Mouse (Mus musculus): ENCODE data around the gene Ybx3. TPM values are rescaled to one million over a fixed set of nuclear protein-coding genes. Genes with fewer than 3 reads are reported as not detected.

The Ybx3 gene
- polyA plus RNA-seq, 1 experiment from 2014 or later: 41.7 TPM

DNA sequence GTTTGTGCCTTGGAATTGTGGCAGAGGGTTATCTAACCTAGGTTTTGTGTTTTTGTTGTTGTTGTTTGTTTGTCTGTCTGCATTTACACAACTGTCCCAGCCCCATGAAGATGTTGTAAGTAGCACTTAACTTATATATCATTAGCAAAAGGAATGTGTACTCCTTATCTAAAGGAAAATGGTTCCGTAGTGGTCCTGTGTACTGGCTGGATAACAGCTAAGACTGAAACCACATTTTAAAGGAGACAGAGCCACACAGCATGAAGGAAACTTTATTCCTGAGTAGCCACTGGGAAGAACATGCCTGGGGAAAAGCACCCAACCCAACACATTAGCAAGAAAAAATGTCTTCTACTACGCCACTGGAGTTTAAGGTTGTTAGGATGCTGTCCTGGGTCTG, 28.7 kb downstream of the Ybx3 start:
- no peak for ATAC-seq (ENCODE audit: low read depth)

DNA sequence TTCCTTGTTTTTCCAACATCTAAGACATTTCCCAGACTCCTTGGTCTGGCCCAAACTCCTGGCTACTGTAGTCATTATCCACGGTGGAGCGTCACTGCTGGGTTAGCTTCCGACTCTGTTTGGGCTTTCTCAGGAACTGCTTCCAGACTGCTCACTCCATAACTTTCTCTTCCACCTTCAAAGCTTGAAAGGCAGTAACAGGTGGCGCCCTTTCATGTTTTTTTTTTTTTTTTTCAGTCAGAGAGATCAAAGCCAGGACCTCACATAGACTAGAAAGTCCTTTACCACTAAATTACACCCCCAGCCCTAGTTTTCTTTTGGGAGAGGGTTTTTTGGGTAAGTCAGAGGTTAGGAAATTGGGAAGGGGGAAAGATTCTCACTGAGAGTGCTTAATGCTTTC, 33.4 kb downstream of the Ybx3 start:
- WGBS (ENCODE audit: insufficient replicate concordance): 59% methylated on average over 4 of the region's 4 CpGs
- Histone ChIP-seq H3K9me3 (replicated peaks; ENCODE audit: control insufficient read depth, low read length) (no peaks in the 10 kb centered on the region), H3K27me3 (ENCODE audit: control insufficient read depth, insufficient read depth, low read depth, low read length) (peaks cover 26% of the 10 kb centered on the region), H3K4me3 (ENCODE audit: low read depth, low read length) (no peak overlapping the region), H3K9ac (ENCODE audit: low read depth, low read length) (no peak overlapping the region), H3K4me1 (ENCODE audit: control insufficient read depth, low read depth, low read length) (peaks cover 4% of the 10 kb centered on the region), H3K27ac (ENCODE audit: low read length) (no peak overlapping the region), H3K36me3 (ENCODE audit: control insufficient read depth, insufficient read depth) (no peaks in the 10 kb centered on the region), H3K4me2 (ENCODE audit: low read depth, low read length) (no peak overlapping the region)
- ATAC-seq (ENCODE audit: low read depth): no peak

More for the DNA sequence above, 28.7 kb downstream of the Ybx3 start:
- Histone ChIP-seq H3K9ac (ENCODE audit: low read depth, low read length) (no peak overlapping the region), H3K36me3 (ENCODE audit: control insufficient read depth, insufficient read depth) (peaks cover 4% of the 10 kb centered on the region; the same call in 1 of the 2 replicates), H3K27ac (ENCODE audit: low read length) (no peak overlapping the region), H3K4me1 (ENCODE audit: control insufficient read depth, low read depth, low read length) (peaks cover 13% of the 10 kb centered on the region), H3K4me3 (ENCODE audit: low read depth, low read length) (no peak overlapping the region), H3K4me2 (ENCODE audit: low read depth, low read length) (no peak overlapping the region), H3K9me3 (replicated peaks; ENCODE audit: control insufficient read depth, low read length) (no peaks in the 10 kb centered on the region), H3K27me3 (ENCODE audit: control insufficient read depth, insufficient read depth, low read depth, low read length) (peaks cover 12% of the 10 kb centered on the region)
- WGBS (ENCODE audit: insufficient replicate concordance): 45% methylated on average over 2 of the region's 2 CpGs

DNA sequence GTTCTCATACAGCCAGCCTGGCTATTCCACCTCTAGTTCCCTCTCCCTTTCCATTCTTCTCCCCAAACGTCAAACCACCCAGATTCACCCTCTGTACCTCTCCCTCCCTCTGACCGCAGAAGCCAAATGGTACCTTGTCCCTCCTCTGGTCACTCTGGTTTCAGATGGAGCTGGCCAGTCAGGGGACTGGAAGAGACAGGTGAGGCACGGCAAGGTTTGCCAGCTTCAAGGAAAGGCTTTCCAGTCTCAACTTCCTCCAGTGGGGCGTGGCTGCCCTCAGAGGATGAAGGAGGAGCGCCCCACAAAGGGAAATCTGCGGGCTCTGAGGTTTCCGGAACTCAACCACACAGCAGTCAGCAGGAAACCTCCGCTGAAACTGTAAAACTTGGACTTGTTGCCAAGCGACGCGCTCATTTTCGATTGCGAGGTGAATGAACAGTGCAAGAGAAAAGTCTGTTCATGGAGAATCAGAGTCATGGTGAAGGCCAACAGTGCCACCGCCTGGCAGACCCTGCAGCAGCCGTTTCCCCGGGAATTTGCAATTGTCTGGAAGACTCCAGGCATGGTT, 34.8 kb downstream of the Ybx3 start, which contains the start of gene Styk1:
Gene Styk1, minus strand, starts transcription at position 246 of the 568 bp plus-strand sequence.
- no peak within 1 kb of the TSS for H3K27ac ChIP-seq (ENCODE audit: low read length)
- H3K9ac ChIP-seq (ENCODE audit: low read depth, low read length): no peak within 1 kb of the TSS
- under 1% methylated on average over 16 of the region's 16 CpGs for WGBS (ENCODE audit: insufficient replicate concordance)
- peaks cover 4% of the 10 kb centered on the region for H3K4me1 ChIP-seq (ENCODE audit: control insufficient read depth, low read depth, low read length)
- ATAC-seq (ENCODE audit: low read depth): peak; percentile 76
- no peaks in the 10 kb centered on the region for H3K36me3 ChIP-seq (ENCODE audit: control insufficient read depth, insufficient read depth)
- peak within 1 kb of the TSS; percentile 55 for H3K4me2 ChIP-seq (ENCODE audit: low read depth, low read length)
- H3K27me3 ChIP-seq (ENCODE audit: control insufficient read depth, insufficient read depth, low read depth, low read length): peaks cover 26% of the 10 kb centered on the region
- no peaks in the 10 kb centered on the region for H3K9me3 ChIP-seq (replicated peaks; ENCODE audit: control insufficient read depth, low read length)
- H3K4me3 ChIP-seq (ENCODE audit: low read depth, low read length): peak within 1 kb of the TSS; percentile 38

DNA sequence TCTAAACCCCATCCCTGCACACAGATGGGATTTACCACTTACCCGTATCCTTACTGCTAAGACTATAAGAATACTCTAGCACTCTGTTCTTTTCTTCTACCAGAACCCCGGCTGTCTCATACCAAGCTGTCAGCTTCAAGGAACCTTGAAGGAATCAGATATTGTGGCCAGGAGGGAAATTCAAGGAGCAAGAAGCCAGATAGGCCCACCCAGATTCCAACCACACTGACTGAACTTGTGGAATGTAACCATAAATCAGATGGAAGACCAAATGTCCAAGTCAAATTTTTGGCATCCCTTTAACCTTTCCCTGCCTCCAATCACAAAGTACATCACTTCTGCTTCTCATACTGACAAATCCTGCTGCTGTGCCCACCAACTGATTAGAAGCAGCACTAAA, 41.2 kb downstream of the Ybx3 start:
- no peaks in the 10 kb centered on the region for H3K9me3 ChIP-seq (replicated peaks; ENCODE audit: control insufficient read depth, low read length)
- peaks cover 2% of the 10 kb centered on the region for H3K27me3 ChIP-seq (ENCODE audit: control insufficient read depth, insufficient read depth, low read depth, low read length)
- H3K36me3 ChIP-seq (ENCODE audit: control insufficient read depth, insufficient read depth): no peaks in the 10 kb centered on the region
- 60% methylated on average over 2 of the region's 2 CpGs for WGBS (ENCODE audit: insufficient replicate concordance)
- H3K4me1 ChIP-seq (ENCODE audit: control insufficient read depth, low read depth, low read length): no peaks in the 10 kb centered on the region
- no peak overlapping the region for H3K4me2 ChIP-seq (ENCODE audit: low read depth, low read length)
- no peak overlapping the region for H3K9ac ChIP-seq (ENCODE audit: low read depth, low read length)
- no peak overlapping the region for H3K4me3 ChIP-seq (ENCODE audit: low read depth, low read length)
- no peak for ATAC-seq (ENCODE audit: low read depth)
- no peak overlapping the region for H3K27ac ChIP-seq (ENCODE audit: low read length)

GRCm38 (mm10) chr6:131344346-131344745, 43.9 kb downstream of the Ybx3 start:
- 63% methylated on average over 7 of the region's 7 CpGs for WGBS (ENCODE audit: insufficient replicate concordance)
- ATAC-seq (ENCODE audit: low read depth): no peak
- H3K9ac ChIP-seq (ENCODE audit: low read depth, low read length): no peak overlapping the region

DNA sequence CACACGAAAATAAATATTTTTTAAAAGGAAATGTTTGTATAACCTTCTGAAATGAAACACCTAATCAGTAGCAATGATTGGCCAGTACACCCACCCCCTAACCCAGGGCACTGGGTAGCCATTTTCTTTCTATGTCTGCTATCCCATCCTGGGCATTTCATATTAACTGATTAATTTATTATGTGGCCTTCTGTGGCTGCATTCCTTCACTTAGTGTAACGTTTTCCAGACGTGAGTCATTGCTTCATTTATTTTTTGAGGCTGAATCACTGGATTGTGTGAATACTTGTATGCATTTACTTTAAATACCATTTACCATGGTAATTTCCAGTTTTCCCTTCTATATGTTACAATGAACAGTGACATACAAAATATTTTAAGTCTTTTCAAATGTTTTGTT, 48.2 kb downstream of the Ybx3 start:
- H3K9ac ChIP-seq (ENCODE audit: low read depth, low read length): no peak overlapping the region
- no peak overlapping the region for H3K4me2 ChIP-seq (ENCODE audit: low read depth, low read length)
- no peak overlapping the region for H3K27ac ChIP-seq (ENCODE audit: low read length)
- H3K4me1 ChIP-seq (ENCODE audit: control insufficient read depth, low read depth, low read length): no peaks in the 10 kb centered on the region
- H3K27me3 ChIP-seq (ENCODE audit: control insufficient read depth, insufficient read depth, low read depth, low read length): no peaks in the 10 kb centered on the region
- no peak overlapping the region for H3K4me3 ChIP-seq (ENCODE audit: low read depth, low read length)
- WGBS (ENCODE audit: insufficient replicate concordance): 56% methylated on average over 3 of the region's 3 CpGs
- no peaks in the 10 kb centered on the region for H3K36me3 ChIP-seq (ENCODE audit: control insufficient read depth, insufficient read depth)
- ATAC-seq (ENCODE audit: low read depth): no peak
- no peaks in the 10 kb centered on the region for H3K9me3 ChIP-seq (replicated peaks; ENCODE audit: control insufficient read depth, low read length)

More at GRCm38 (mm10) chr6:131344346-131344745, 43.9 kb downstream of the Ybx3 start:
- Histone ChIP-seq H3K4me2 (ENCODE audit: low read depth, low read length) (no peak overlapping the region), H3K9me3 (replicated peaks; ENCODE audit: control insufficient read depth, low read length) (no peaks in the 10 kb centered on the region), H3K4me1 (ENCODE audit: control insufficient read depth, low read depth, low read length) (no peaks in the 10 kb centered on the region), H3K27ac (ENCODE audit: low read length) (no peak overlapping the region), H3K36me3 (ENCODE audit: control insufficient read depth, insufficient read depth) (no peaks in the 10 kb centered on the region), H3K4me3 (ENCODE audit: low read depth, low read length) (no peak overlapping the region), H3K27me3 (ENCODE audit: control insufficient read depth, insufficient read depth, low read depth, low read length) (no peaks in the 10 kb centered on the region)

GRCm38 (mm10) chr6:131339309-131339708, 49.0 kb downstream of the Ybx3 start:
- H3K27ac ChIP-seq (ENCODE audit: low read length): no peak overlapping the region
- H3K4me1 ChIP-seq (ENCODE audit: control insufficient read depth, low read depth, low read length): no peaks in the 10 kb centered on the region
- no peak for ATAC-seq (ENCODE audit: low read depth)
- no peaks in the 10 kb centered on the region for H3K9me3 ChIP-seq (replicated peaks; ENCODE audit: control insufficient read depth, low read length)
- no peaks in the 10 kb centered on the region for H3K36me3 ChIP-seq (ENCODE audit: control insufficient read depth, insufficient read depth)
- no peak overlapping the region for H3K4me2 ChIP-seq (ENCODE audit: low read depth, low read length)
- 57% methylated on average over 3 of the region's 3 CpGs for WGBS (ENCODE audit: insufficient replicate concordance)
- H3K9ac ChIP-seq (ENCODE audit: low read depth, low read length): no peak overlapping the region
- H3K27me3 ChIP-seq (ENCODE audit: control insufficient read depth, insufficient read depth, low read depth, low read length): no peaks in the 10 kb centered on the region
- H3K4me3 ChIP-seq (ENCODE audit: low read depth, low read length): no peak overlapping the region

GRCm38 (mm10) chr6:131338787-131339186, 49.5 kb downstream of the Ybx3 start:
- WGBS (ENCODE audit: insufficient replicate concordance): 33% methylated on average over 1 of the region's 1 CpGs
- H3K27me3 ChIP-seq (ENCODE audit: control insufficient read depth, insufficient read depth, low read depth, low read length): no peaks in the 10 kb centered on the region
- no peak overlapping the region for H3K4me3 ChIP-seq (ENCODE audit: low read depth, low read length)
- no peak overlapping the region for H3K27ac ChIP-seq (ENCODE audit: low read length)
- H3K36me3 ChIP-seq (ENCODE audit: control insufficient read depth, insufficient read depth): no peaks in the 10 kb centered on the region
- ATAC-seq (ENCODE audit: low read depth): no peak
- H3K9ac ChIP-seq (ENCODE audit: low read depth, low read length): no peak overlapping the region
- H3K4me2 ChIP-seq (ENCODE audit: low read depth, low read length): no peak overlapping the region
- H3K4me1 ChIP-seq (ENCODE audit: control insufficient read depth, low read depth, low read length): no peaks in the 10 kb centered on the region
- no peaks in the 10 kb centered on the region for H3K9me3 ChIP-seq (replicated peaks; ENCODE audit: control insufficient read depth, low read length)

- H3K4me3 ChIP-seq (ENCODE audit: low read depth, low read length): no peak overlapping the region
- H3K27me3 ChIP-seq (ENCODE audit: control insufficient read depth, insufficient read depth, low read depth, low read length): no peaks in the 10 kb centered on the region
- H3K9ac ChIP-seq (ENCODE audit: low read depth, low read length): no peak overlapping the region
- no peaks in the 10 kb centered on the region for H3K36me3 ChIP-seq (ENCODE audit: control insufficient read depth, insufficient read depth)
- no peaks in the 10 kb centered on the region for H3K4me1 ChIP-seq (ENCODE audit: control insufficient read depth, low read depth, low read length)
- no peak overlapping the region for H3K4me2 ChIP-seq (ENCODE audit: low read depth, low read length)
- no peak for ATAC-seq (ENCODE audit: low read depth)
- no peaks in the 10 kb centered on the region for H3K9me3 ChIP-seq (replicated peaks; ENCODE audit: control insufficient read depth, low read length)
- WGBS (ENCODE audit: insufficient replicate concordance): 79% methylated on average over 2 of the region's 2 CpGs
- H3K27ac ChIP-seq (ENCODE audit: low read length): no peak overlapping the region
Measured at GRCm38 (mm10) chr6:131327076-131327475, 61.2 kb downstream of the Ybx3 start.

All from liver, embryonic 16.5 days (tissue).